Mouse (Mus musculus) thymus, adult 2 months (tissue): ENCODE measurements around the gene Megf8. TPM values are rescaled to one million over a fixed set of nuclear protein-coding genes. Genes with fewer than 3 reads are reported as not detected.

Experiments used
- DNase-seq: peaks from one replicate; pipeline ENCODE4 v3.0.0; 2021
- H3K27ac ChIP-seq: fragments of 200-500 bp; 2 replicates; pipeline ENCODE4 v1.5.1; 2012; ENCODE audit warnings: low read length, control low read depth; ENCODE audit not compliant: control insufficient read depth, insufficient read depth
- H3K27me3 ChIP-seq: fragments of 200-500 bp; 2 replicates; pipeline ENCODE4 v1.6.1; 2012; ENCODE audit warnings: mild to moderate bottlenecking, low read length, moderate library complexity, mixed read lengths; ENCODE audit not compliant: control insufficient read depth, insufficient read depth
- H3K36me3 ChIP-seq: fragments of 200-500 bp; 2 replicates; pipeline ENCODE4 v1.6.1; 2012; ENCODE audit warnings: mild to moderate bottlenecking, low read length, moderate library complexity; ENCODE audit not compliant: control insufficient read depth, insufficient read depth
- H3K4me1 ChIP-seq: fragments of 200-500 bp; replicated peaks from 2 replicates; pipeline ENCODE4 v1.6.1; 2012; ENCODE audit warnings: low read length; ENCODE audit not compliant: control insufficient read depth, insufficient read depth
- H3K4me3 ChIP-seq: fragments of 200-500 bp; 2 replicates; pipeline ENCODE4 v1.5.1; 2012; ENCODE audit warnings: mild to moderate bottlenecking, low read length, control low read depth, moderate library complexity; ENCODE audit not compliant: control insufficient read depth, insufficient read depth
- CTCF ChIP-seq: fragments of 200-500 bp; IDR thresholded peaks from 2 replicates; pipeline ENCODE4 v1.5.1; 2012; ENCODE audit warnings: mild to moderate bottlenecking, control low read depth, low read length, moderate library complexity, borderline replicate concordance; ENCODE audit not compliant: control insufficient read depth, poor library complexity, insufficient read depth; ENCODE audit errors: extremely low read depth
- POLR2A ChIP-seq: fragments of 200-500 bp; IDR thresholded peaks from 2 replicates; pipeline ENCODE4 v1.6.1; 2012; ENCODE audit warnings: mild to moderate bottlenecking, low read length, control low read depth, moderate library complexity; ENCODE audit not compliant: control insufficient read depth, poor library complexity, insufficient read depth; ENCODE audit errors: extremely low read depth
- WGBS: fragments of 180-500 bp; shearing (Covaris S2); methylation state at CpG from one replicate; pipeline ENCODE4 v1.1.7; 2018; 5-methylcytosine and 5-hydroxymethylcytosine counted together
- polyA plus RNA-seq: library from polyadenylated mRNA; depleted of rRNA; stranded (reverse); fragments of >200 nt; gene quantifications from 2 replicates; pipeline ENCODE4 v1.2.3, GENCODE M21; 2012

The Megf8 gene
- polyA plus RNA-seq, 1 experiment = 14.8 TPM

DNA sequence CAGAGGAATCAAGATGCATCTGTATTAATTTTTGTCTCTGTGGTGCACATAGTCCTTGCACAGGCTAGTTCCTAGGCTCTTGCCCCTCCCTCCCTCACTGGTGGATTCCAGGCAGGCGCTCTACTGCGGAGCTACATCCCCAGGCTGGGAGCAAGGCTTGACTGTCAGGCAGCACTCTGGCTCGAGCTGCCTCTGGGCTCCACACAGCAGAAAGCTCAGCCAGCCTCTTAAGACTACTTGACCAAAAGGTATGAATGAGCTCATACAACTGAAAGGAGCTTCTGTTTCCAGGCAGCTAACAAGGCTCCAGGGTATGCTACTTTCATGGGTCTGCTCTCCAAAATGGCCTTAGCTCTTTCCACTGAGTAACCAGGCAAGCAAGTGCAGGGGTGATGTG, 64.3 kb downstream of the Megf8 start:
- Histone ChIP-seq H3K4me3 (no peak overlapping the region), H3K27ac (no peak overlapping the region), H3K4me1 (peaks cover 30% of the 10 kb centered on the region), H3K27me3 (no peaks in the 10 kb centered on the region), H3K36me3 (no peaks in the 10 kb centered on the region)
- no peak for TF ChIP-seq POLR2A
- TF ChIP-seq CTCF = no peak
- DNase-seq = no peak
- 88% methylated on average over 3 of the region's 3 CpGs for WGBS

DNA sequence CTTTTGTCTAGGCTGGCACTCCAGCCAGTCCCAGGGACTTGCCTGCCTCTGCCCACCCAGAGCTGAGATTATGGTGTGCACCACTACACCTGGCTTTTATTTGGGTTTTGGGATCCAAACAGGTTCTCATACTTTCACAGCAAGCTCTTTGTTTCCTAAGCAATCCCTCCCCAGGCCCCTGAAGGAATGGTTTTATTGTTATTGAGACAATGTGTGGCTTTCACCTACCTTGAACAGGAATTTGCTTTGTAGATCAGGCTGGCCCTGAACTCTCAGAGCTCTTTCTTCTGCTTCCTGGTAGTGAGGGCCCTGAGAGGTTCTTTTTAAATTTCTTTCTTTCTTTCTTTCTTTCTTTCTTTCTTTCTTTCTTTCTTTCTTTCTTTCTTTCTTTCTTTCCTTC, 65.6 kb downstream of the Megf8 start:
- Histone ChIP-seq H3K27me3 (no peaks in the 10 kb centered on the region), H3K27ac (no peak overlapping the region), H3K4me1 (peaks cover 35% of the 10 kb centered on the region), H3K4me3 (no peak overlapping the region), H3K36me3 (peaks cover 3% of the 10 kb centered on the region; the same call in 1 of the 2 replicates)
- DNase-seq = no peak
- TF ChIP-seq CTCF (no peak), POLR2A (no peak)

DNA sequence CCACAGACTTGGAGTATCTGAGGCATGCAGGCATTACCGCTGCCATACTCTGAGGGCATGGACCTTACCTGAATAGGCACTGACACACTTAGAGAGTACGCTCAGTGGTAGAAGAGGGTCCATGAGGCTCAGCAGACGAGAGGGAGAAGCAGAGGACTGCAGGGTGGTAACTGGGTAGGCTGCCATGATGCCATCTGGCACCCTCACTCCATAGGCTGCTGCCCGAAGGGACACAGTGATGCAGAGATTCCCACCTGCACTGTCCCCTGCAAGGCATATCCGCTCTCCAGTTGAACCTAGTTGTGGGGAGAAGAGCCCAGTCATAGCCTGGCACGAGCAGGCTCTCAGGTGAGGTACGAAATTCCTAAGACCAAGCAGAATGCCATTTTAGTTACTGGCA, 66.4 kb downstream of the Megf8 start:
- no peak overlapping the region for H3K4me3 ChIP-seq
- no peak for DNase-seq
- no peaks in the 10 kb centered on the region for H3K27me3 ChIP-seq
- peaks cover 35% of the 10 kb centered on the region for H3K4me1 ChIP-seq
- H3K36me3 ChIP-seq = peaks cover 11% of the 10 kb centered on the region; the same call in 1 of the 2 replicates
- no peak overlapping the region for H3K27ac ChIP-seq
- no peak for TF ChIP-seq CTCF
- no peak for TF ChIP-seq POLR2A
- WGBS = 94% methylated on average over 7 of the region's 7 CpGs

DNA sequence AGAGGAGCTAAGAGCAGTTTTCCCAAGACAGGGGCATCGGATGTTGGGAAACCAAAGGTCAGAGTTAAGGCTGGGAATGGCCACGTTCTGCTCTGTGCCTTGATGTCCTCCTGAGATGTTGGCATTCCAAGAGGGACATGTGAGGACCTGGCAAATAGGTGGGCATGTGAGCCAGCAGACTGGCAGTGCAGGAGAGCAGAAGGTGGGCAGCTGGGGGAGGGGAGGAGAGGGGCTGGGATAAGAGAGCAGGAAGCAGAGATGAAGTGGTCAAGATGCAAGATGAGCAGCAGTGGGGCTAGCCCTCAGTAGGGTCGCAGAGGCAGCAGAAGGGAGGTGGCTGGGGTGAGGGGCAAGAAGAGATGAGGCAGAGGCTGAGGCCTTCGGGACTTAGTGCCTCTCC, 66.9 kb downstream of the Megf8 start:
- Histone ChIP-seq H3K36me3 (peaks cover 11% of the 10 kb centered on the region; the same call in 1 of the 2 replicates), H3K4me3 (no peak overlapping the region), H3K27me3 (no peaks in the 10 kb centered on the region), H3K27ac (no peak overlapping the region), H3K4me1 (peaks cover 35% of the 10 kb centered on the region)
- WGBS = 89% methylated on average over 4 of the region's 4 CpGs
- no peak for TF ChIP-seq POLR2A
- no peak for TF ChIP-seq CTCF
- DNase-seq = no peak

DNA sequence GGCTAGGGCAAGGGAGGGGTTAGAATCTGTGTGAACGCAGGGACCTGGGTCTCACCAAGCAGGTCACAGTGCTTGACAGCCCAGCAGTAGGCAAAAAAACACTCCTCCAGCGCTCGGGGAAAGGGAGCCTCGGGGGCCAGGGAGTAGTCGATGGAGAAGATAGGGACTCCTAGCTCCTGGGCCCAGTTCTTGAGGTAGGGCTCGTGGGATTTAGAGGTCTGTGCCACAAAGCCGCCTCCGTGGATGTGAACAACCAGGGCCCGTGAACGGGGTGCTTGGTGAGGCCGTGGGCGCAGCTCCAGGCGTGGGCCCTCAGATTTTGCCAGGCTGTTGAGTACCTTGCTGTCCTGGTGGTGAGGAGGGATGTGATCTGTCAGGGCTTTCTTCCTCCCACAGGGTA, 67.4 kb downstream of the Megf8 start:
- Histone ChIP-seq H3K4me3 (no peak overlapping the region), H3K36me3 (peaks cover 11% of the 10 kb centered on the region; the same call in 1 of the 2 replicates), H3K27me3 (no peaks in the 10 kb centered on the region), H3K27ac (no peak overlapping the region), H3K4me1 (peaks cover 32% of the 10 kb centered on the region)
- DNase-seq = no peak
- WGBS = 56% methylated on average over 13 of the region's 13 CpGs
- TF ChIP-seq POLR2A (no peak), CTCF (no peak)

DNA sequence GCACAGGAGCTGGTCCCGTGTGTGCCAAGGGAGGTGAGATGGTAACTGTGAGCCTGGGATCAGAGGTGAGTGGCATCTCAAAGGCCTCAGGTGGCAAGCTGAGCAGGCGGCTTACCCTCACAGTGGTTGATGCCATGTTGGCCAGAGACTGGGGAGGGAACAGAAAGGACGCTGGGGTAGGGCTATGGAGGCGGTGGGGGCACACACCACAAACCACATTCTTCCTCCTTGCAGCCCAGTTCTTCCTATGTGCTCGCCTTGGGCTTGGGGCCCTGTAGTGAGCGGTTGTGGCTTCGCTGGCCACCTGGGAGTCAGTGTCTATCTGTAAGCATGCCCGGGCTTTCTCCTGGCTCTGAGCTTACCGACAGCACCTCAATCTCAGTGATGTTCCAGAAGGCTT, 67.9 kb downstream of the Megf8 start:
- Histone ChIP-seq H3K4me1 (peaks cover 32% of the 10 kb centered on the region), H3K27ac (no peak overlapping the region), H3K36me3 (peaks cover 11% of the 10 kb centered on the region; the same call in 1 of the 2 replicates), H3K4me3 (no peak overlapping the region), H3K27me3 (no peaks in the 10 kb centered on the region)
- 25% methylated on average over 9 of the region's 9 CpGs for WGBS
- no peak for TF ChIP-seq CTCF
- DNase-seq = no peak

DNA sequence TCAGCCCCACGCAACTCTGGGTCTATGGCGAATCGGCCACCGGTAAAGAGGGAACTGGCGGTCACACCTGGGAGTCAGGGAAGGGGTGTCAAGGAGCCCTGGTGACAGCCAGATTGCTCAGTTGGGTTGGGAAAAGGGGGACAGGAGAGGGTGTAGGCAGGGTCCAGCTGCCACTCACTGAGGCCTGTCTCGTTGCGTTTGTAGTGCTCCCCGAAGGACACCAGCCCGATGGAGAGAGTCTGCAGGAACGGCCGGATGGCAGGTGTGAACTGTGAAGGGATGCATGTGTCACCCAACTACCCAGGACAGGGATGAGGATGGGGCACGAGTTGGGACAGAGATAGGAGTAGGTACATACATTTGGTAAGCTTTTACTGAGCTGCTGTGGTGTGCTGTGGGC, 68.3 kb downstream of the Megf8 start:
- peaks cover 11% of the 10 kb centered on the region; the same call in 1 of the 2 replicates for H3K36me3 ChIP-seq
- peaks cover 31% of the 10 kb centered on the region for H3K4me1 ChIP-seq
- 77% methylated on average over 12 of the region's 12 CpGs for WGBS
- no peak overlapping the region for H3K4me3 ChIP-seq
- TF ChIP-seq POLR2A = no peak
- no peak for TF ChIP-seq CTCF
- H3K27me3 ChIP-seq = no peaks in the 10 kb centered on the region
- no peak for DNase-seq
- H3K27ac ChIP-seq = no peak overlapping the region
